Mouse (Mus musculus) right cerebral cortex, adult 2 months (tissue): ENCODE measurements around the gene Fam69a.
"Not testable (repeated sequence)": the region's sequence is repeated elsewhere in the genome, so short reads cannot be mapped to it uniquely, and the experiment has no call there.

ENCODE experiments used
- DNase-seq, 2 experiments: peaks; one replicate each; pipeline ENCODE4 v3.0.0; 2021 to 2022; ENCODE audit warnings: low spot score in 2 of 2

Fam69a gene

GRCm38 (mm10) chr5:107946475-107946874 is 40.4 kb downstream of the Fam69a start:
- no peak for DNase-seq

GRCm38 (mm10) chr5:107943526-107943925 is 43.4 kb downstream of the Fam69a start:
- DNase-seq: no peak

- no peak for DNase-seq
Measured at GRCm38 (mm10) chr5:107942941-107943340, 43.9 kb downstream of the Fam69a start.

GRCm38 (mm10) chr5:107941222-107941621 is 45.7 kb downstream of the Fam69a start:
- no peak for DNase-seq

- DNase-seq: no peak
Measured at GRCm38 (mm10) chr5:107939701-107940100, 47.2 kb downstream of the Fam69a start.

GRCm38 (mm10) chr5:107938886-107939285 is 48.0 kb downstream of the Fam69a start:
- DNase-seq: no peak

- not testable (repeated sequence) for DNase-seq
Measured at GRCm38 (mm10) chr5:107938483-107938882, 48.4 kb downstream of the Fam69a start.

GRCm38 (mm10) chr5:107936625-107937389 is 50.1 kb downstream of the Fam69a start:
- DNase-seq: no peak

- DNase-seq: no peak
Measured at GRCm38 (mm10) chr5:107934770-107935543, 51.9 kb downstream of the Fam69a start.

- no peak for DNase-seq
Measured at GRCm38 (mm10) chr5:107933202-107933974, 53.5 kb downstream of the Fam69a start.

- DNase-seq: no peak
Measured at GRCm38 (mm10) chr5:107932556-107932955, 54.3 kb downstream of the Fam69a start.

- DNase-seq: no peak
Measured at GRCm38 (mm10) chr5:107926550-107927249, 60.2 kb downstream of the Fam69a start.

- DNase-seq: no peak
Measured at GRCm38 (mm10) chr5:107924564-107924963, 62.3 kb downstream of the Fam69a start.

- DNase-seq: no peak
Measured at GRCm38 (mm10) chr5:107922836-107923235, 64.0 kb downstream of the Fam69a start.

- DNase-seq: peak in 1 of 2 experiments; percentile 55
Measured at GRCm38 (mm10) chr5:107921400-107922252, 65.3 kb downstream of the Fam69a start.

- no peak for DNase-seq
Measured at GRCm38 (mm10) chr5:107915280-107915679, 71.6 kb downstream of the Fam69a start.

- DNase-seq: no peak
Measured at GRCm38 (mm10) chr5:107911012-107911411, 75.9 kb downstream of the Fam69a start.

GRCm38 (mm10) chr5:107910084-107910616 is 76.7 kb downstream of the Fam69a start:
- no peak for DNase-seq

- no peak for DNase-seq
Measured at GRCm38 (mm10) chr5:107909668-107910067, 77.2 kb downstream of the Fam69a start.

GRCm38 (mm10) chr5:107908514-107909110 is 78.3 kb downstream of the Fam69a start:
- no peak for DNase-seq
